16 mouse cellular contexts compared by ENCODE assay signal in the genomic region with DNA sequence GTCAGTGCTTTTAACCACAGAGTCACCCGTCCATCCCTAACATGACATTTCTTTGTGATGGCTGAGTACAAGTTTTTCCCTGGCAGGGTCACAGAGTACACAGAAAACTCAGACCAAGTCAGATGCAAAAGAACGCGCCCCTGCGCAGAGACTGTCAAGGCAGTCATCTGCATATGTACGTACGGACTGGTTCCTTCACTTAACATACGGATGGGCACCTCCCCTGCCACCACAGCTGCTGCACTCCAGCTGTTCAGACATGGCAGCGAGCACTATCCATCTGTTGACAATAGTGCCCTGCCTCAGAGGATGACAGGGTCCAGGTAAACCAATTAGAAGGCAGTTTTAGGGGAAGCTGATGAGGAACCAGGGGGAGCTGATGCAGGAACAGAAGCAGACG.
"Had no signal": no experiment of that assay in that cellular context is flagged by ENCODE, and none has a peak within 500 bp of the region (broad histone marks: within the 10 kb centered on the region; RNA-seq: fewer than 3 reads in every experiment).

No protein-coding gene starts in this region.

- H3K4me1 ChIP-seq: megakaryocyte, embryonic 14.5 days had no signal

- H3K9ac ChIP-seq: lung, embryonic 14.5 days; midbrain, embryonic 13.5 days; midbrain, embryonic 15.5 days; neural tube, embryonic 12.5 days had no signal

- H3K36me3 ChIP-seq: midbrain, embryonic 13.5 days; midbrain, embryonic 15.5 days; neural tube, embryonic 12.5 days had no signal

- ATAC-seq: midbrain, embryonic 13.5 days; midbrain, embryonic 15.5 days had no signal

- DNase-seq: lung, adult 18-20 months; lung, embryonic 14.5 days; lung, postnatal 10 days; retina, postnatal 1 day; right cerebral cortex, adult 18-20 months; right cerebral cortex, postnatal 25 days; right cerebral cortex, postnatal 4 days; spleen, adult 18-20 months; thymus, adult 18-20 months; thymus, postnatal 14 days; thymus, postnatal 36 days had no signal

- H3K27ac ChIP-seq: macrophage; midbrain, embryonic 13.5 days; midbrain, embryonic 15.5 days; neural tube, embryonic 12.5 days had no signal

- H3K4me3 ChIP-seq: megakaryocyte, embryonic 14.5 days; midbrain, embryonic 13.5 days; midbrain, embryonic 15.5 days; neural tube, embryonic 12.5 days had no signal

- H3K4me2 ChIP-seq: lung, embryonic 14.5 days; midbrain, embryonic 13.5 days; midbrain, embryonic 15.5 days; neural tube, embryonic 12.5 days had no signal

- H3K9me3 ChIP-seq: megakaryocyte, embryonic 14.5 days; midbrain, embryonic 13.5 days; midbrain, embryonic 15.5 days; neural tube, embryonic 12.5 days had no signal
